Mouse (Mus musculus) spleen, adult 2 months (tissue): ENCODE measurements around the gene Prkag1. TPM values are rescaled to one million over a fixed set of nuclear protein-coding genes. Genes with fewer than 3 reads are reported as not detected.

Experiments used
- DNase-seq, 2 experiments: peaks; one replicate each; pipeline versions ENCODE4 v3.0.0 to v3.0.0-alpha.2; 2012 to 2021; ENCODE audit warnings: low spot score in 2 of 2, low read depth in 1 of 2
- H3K27ac ChIP-seq: fragments of 200-500 bp; 2 replicates; pipeline ENCODE4 v1.5.1; 2012; ENCODE audit warnings: low read length, inconsistent platforms; ENCODE audit not compliant: insufficient read depth
- H3K27me3 ChIP-seq: fragments of 200-500 bp; 2 replicates; pipeline ENCODE4 v1.6.1; 2012; ENCODE audit warnings: mild to moderate bottlenecking, moderate library complexity, low read length, inconsistent platforms; ENCODE audit not compliant: control insufficient read depth, insufficient read depth
- H3K36me3 ChIP-seq: fragments of 200-500 bp; 2 replicates; pipeline ENCODE4 v1.6.1; 2012; ENCODE audit warnings: mild to moderate bottlenecking, low read length, inconsistent platforms; ENCODE audit not compliant: control insufficient read depth, insufficient read depth
- H3K4me1 ChIP-seq: fragments of 200-500 bp; 2 replicates; pipeline ENCODE4 v1.6.1; 2011; ENCODE audit warnings: inconsistent platforms; ENCODE audit not compliant: control insufficient read depth, insufficient read depth, insufficient read length
- H3K4me3 ChIP-seq: fragments of 200-500 bp; 2 replicates; pipeline ENCODE4 v1.5.1; 2011; ENCODE audit warnings: mild to moderate bottlenecking, inconsistent platforms; ENCODE audit not compliant: insufficient read depth, insufficient read length; ENCODE audit errors: extremely low read depth
- CTCF ChIP-seq: fragments of 200-500 bp; IDR thresholded peaks from 2 replicates; pipeline ENCODE4 v1.5.1; 2011; ENCODE audit warnings: mild to moderate bottlenecking, inconsistent platforms; ENCODE audit not compliant: insufficient read depth, insufficient read length, insufficient replicate concordance; ENCODE audit errors: extremely low read depth
- POLR2A ChIP-seq: fragments of 200-500 bp; IDR thresholded peaks from 2 replicates; pipeline ENCODE4 v1.6.1; 2011; ENCODE audit warnings: low read depth, low read length, inconsistent platforms
- WGBS: fragments of 180-500 bp; shearing (Covaris S2); methylation state at CpG from one replicate; pipeline ENCODE4 v1.1.7; 2018; 5-methylcytosine and 5-hydroxymethylcytosine counted together
- polyA plus RNA-seq: library from polyadenylated mRNA; depleted of rRNA; stranded (reverse); fragments of >200 nt; gene quantifications from 2 replicates; pipeline ENCODE4 v1.2.3, GENCODE M21; 2012

Gene Prkag1
- polyA plus RNA-seq, 1 experiment: 42.2 TPM

DNA sequence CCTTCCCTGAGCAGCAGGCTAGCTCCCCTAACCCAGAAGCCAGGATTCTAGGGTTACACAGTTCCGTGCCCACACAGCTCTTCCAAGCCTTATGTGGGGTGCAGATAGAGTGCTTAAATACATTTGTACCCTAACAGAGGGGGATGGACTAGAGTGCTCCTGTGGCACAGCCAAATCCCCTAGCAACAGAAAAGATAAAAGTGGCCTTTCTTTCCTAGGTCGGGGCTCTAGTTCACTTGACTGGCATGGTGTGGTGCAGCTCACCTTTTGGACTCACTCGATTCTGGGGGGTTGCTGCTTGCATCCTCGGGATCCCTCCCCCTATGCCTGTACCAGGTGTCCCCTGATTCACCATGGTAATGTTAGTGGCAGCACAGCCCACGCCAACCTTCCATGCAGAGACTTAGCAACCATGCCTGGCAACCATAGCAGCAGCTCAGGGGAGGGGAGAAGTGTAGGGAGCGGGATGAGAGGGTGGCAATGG lies 22.6 kb downstream of the Prkag1 start:
- Histone ChIP-seq H3K36me3 (peaks cover 15% of the 10 kb centered on the region), H3K27ac (no peak overlapping the region), H3K27me3 (peaks cover 31% of the 10 kb centered on the region), H3K4me3 (no peak overlapping the region; the same call in 1 of the 2 replicates), H3K4me1 (peaks cover 26% of the 10 kb centered on the region)
- TF ChIP-seq CTCF (no peak), POLR2A (no peak)
- no peak for DNase-seq
- WGBS: 25% methylated on average over 6 of the region's 6 CpGs

DNA sequence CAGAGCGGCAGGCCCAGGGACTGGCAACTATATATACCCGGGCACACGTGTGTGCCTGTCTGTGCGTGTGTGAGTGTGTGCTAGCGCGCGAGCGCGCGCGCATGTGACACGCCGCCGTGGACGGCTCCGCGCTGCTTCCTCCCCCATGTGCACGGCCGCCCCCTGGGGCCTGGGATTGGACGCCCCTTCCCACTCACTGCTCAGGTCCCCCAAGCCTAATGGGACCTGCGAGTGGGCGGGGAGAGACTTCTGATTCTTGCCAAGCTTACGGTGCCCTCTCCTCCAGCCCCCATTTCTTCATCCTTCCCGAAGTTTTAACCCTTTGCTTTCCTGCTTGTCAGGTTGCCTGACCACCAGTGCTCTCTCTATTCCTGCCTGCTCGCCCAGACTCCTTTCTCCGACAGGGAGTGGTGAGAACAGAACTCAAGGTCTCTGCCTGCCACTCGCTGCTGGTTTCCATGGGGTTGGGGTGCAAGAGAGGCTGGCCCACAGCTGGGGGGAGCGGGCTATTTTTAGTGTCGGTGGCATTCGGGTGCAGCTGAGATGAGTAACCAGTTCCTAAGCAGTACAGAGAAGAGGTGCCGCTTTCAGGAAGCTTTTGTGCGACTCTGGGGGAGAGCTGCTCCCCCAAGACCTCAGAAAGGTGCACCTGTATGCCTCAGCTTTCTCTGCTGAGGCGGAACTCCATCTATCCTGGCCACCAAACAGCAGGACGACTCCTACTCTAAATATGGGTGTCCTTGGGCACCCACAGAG lies 23.2 kb downstream of the Prkag1 start:
- TF ChIP-seq POLR2A: no peak
- TF ChIP-seq CTCF: no peak
- peaks cover 9% of the 10 kb centered on the region for H3K36me3 ChIP-seq
- H3K27me3 ChIP-seq: peaks cover 32% of the 10 kb centered on the region
- H3K4me3 ChIP-seq: peak overlapping the region; percentile 28; the same call in 1 of the 2 replicates
- H3K4me1 ChIP-seq: peaks cover 26% of the 10 kb centered on the region
- H3K27ac ChIP-seq: no peak overlapping the region
- WGBS: 1% methylated on average over 34 of the region's 34 CpGs
- no peak for DNase-seq

DNA sequence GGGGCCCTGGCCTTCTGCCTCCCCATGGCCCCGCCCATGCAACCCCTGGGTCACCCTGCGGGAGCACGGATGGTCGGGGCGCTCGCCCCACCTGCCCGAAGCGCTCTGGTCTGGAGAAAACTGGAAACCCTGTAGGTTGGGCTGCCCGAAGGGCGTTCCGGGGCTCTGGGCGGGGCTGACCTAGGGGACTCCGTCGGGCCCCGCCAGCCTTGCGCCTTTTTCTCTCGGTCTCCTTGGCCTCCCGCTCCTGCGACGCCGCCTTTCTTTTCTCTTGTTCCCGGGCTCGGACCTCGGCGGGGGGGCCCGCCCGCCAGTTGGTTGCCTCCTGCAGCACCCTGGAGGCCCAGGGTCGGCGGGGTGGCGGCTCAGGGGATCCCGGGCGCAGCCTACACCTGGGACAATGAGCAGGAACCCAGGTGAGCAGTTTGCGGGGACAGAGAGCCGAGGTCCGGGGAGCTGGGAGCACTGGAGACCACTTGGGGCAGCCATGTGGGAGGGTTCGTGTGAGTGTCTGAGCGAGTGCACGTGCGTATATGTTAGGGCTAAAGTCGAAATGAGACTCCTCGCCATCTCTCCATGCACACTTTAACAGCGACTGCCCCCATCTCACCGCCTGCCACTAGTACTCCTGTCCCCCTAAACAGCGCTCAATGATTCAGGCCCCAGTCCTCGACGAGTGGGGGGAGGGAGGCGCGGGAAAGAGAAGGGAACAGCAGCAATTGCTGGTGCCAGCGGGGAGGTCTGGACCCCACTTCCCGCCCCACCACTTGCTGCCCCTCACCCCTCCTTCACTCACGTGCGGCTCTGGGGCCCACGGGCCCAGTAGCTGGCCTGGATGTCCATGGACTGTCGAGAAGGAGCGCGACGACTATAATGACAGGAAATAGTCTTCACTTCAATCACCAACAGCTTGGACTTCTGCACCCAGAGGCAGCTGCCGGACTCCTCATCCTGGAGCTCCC lies 24.2 kb downstream of the Prkag1 start:
- peaks cover 3% of the 10 kb centered on the region for H3K36me3 ChIP-seq
- H3K27me3 ChIP-seq: peaks cover 35% of the 10 kb centered on the region
- WGBS: 5% methylated on average over 58 of the region's 58 CpGs

DNA sequence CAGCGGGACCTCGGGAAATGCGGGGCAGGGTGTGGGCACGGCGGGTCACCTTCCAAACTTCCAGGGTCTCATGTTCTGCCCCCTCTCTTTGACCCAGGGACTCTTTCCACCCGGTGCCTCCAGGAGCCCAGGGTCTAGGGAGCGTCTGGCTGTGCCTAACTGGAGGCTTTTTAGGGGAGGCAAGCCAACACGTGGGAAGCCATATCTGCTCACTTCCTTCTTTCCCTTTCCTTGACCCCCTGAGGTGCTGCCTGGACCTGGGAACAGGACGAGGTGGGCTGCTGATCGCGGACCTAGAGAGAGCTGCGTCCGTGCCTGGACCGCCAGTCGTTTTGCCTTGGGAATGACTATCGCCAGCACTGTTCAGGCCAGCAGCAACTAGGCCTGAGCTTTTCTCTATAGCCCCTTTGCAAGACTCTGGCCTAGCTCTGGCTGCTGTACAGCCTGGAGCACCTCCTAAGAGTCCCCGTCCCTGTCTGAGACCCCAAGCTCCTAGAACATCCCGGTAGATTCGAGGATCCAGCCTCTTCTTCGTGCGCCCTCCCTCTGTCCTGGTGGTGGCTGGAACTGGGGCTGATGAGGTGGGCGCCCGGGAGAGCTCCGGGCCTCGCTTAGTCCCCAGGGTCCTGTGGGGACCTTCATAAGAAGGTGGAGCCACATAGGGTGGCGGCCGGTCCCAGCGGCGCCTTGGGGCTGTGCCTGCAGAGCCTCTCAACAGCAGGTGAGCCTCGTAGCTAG lies 25.1 kb downstream of the Prkag1 start:
- WGBS: 36% methylated on average over 30 of the region's 30 CpGs
- H3K4me1 ChIP-seq: peaks cover 26% of the 10 kb centered on the region
- TF ChIP-seq CTCF (no peak), POLR2A (no peak)
- peaks cover 35% of the 10 kb centered on the region for H3K27me3 ChIP-seq
- no peak overlapping the region for H3K4me3 ChIP-seq
- H3K36me3 ChIP-seq: peaks cover 3% of the 10 kb centered on the region
- DNase-seq: no peak
- H3K27ac ChIP-seq: no peak overlapping the region

More for the DNA sequence above, 24.2 kb downstream of the Prkag1 start:
- Histone ChIP-seq H3K4me1 (peaks cover 26% of the 10 kb centered on the region), H3K27ac (no peak overlapping the region), H3K4me3 (peak overlapping the region; percentile 8; the same call in 1 of the 2 replicates)
- no peak for DNase-seq
- TF ChIP-seq CTCF (no peak), POLR2A (no peak)

DNA sequence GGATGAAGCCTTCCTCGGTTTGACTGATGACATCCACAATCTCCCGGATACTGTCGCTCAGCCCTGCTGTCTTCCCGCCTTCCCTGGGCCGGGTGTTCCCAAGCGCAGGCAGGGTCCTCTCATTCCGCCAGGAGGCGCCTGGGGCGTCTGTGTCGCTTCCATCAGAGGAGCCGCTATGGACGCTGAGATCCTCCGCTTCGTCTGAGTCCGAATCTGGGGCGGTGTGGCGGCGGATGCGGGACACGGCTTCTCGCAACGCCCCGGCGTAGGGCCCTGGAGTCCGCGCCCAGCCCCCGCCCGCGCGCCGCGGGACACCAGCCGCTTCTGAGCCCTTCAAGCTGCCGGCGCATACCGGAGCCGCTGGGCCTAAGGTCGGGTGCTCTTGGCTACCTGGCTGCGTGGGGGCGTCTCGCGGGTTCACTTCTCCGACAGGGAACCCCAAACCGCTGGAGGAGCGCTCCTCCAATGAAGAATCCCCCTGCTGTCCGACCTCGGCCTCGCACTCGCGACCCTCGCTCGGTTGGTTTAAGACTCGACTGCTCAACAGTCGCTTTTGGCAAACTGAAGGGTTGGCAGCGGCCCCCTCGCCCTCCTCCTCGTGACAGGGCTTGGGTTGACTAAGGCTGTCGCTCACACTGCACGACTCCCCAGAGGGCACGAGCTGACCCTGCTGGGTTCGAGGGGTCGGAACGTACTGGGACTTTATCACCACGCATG lies 25.8 kb downstream of the Prkag1 start:
- peak in 1 of 2 experiments; percentile 24 for DNase-seq
- H3K4me1 ChIP-seq: peaks cover 26% of the 10 kb centered on the region
- H3K36me3 ChIP-seq: no peaks in the 10 kb centered on the region
- peaks cover 35% of the 10 kb centered on the region for H3K27me3 ChIP-seq
- H3K27ac ChIP-seq: no peak overlapping the region
- WGBS: 5% methylated on average over 64 of the region's 64 CpGs
- peak overlapping the region; percentile 26; the same call in 1 of the 2 replicates for H3K4me3 ChIP-seq
- no peak for TF ChIP-seq POLR2A
- TF ChIP-seq CTCF: peak; percentile 22; the same call in 1 of the 2 replicates
